Mouse (Mus musculus) embryo, embryonic 10.5 days (tissue): ENCODE results near the gene Col16a1.

Experiments used
- DNase-seq: peaks from one replicate; pipeline ENCODE4 v3.0.0-alpha.2; 2015; ENCODE audit warnings: low spot score

Gene Col16a1

DNA sequence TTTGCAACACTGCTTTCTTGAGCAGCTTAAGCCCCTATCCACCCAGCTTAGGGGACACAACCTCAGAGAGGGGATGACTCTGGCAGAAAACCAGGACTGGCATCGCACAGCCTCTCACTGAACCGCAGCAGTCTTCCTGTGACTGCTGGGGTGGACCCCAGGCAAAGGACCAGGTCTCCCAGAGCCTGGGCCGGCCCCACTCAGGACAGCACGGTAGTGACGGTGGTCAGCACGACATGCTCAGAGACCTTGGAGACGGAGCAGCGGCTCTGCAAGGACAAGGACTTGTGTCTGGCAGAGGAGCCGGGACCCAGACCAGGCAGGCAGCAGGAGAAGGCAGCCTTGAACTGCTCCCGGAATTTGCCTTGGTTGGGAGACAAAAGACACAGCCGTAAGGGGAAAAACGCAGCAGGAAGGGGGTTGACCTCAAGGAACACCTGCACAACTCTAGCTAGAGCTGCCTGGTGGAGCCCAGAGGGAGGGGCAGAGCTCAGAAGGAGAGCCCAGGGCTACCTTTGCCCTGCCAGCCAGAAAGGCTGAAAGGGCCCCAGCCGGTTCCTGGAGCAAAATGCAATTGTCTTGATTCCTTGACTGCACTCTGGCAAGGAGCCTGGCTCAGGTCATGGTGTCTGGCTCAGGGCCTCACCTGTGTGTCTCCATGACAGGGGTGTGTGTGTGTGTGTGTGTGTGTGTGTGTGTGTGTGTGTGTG, 83.2 kb downstream of the Col16a1 start:
- no peak for DNase-seq

DNA sequence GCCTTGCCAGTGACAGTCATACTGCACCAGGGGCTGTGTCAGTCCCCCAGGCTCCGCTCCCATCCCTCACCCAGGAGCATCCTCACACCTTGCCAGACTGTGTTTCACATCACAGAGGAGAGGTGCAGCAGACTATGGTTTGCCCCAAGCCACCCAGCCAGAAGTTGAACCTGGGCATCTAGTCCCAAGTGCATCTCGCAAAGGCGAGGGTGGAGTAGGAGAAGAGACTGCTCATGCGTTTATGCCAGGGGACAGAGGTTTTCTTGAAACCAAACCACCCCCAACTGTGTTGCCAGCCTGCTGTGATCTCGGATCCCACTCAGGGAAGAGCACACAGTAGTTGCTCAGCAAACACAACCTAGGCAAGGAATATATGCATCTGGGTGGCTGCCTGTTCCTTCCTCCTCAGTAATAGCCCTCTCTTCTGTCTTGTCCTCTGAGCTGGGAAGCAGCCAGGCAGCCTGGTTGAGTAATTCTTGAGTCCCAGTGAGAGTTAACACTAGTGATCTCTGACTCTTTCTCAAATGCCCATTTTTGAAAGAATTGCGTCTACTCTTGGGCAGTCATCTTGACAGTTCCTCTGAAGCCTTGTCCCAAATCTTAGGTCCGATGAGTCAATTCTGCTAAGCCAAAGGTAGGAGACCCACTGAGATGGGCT, 83.9 kb downstream of the Col16a1 start:
- no peak for DNase-seq

DNA sequence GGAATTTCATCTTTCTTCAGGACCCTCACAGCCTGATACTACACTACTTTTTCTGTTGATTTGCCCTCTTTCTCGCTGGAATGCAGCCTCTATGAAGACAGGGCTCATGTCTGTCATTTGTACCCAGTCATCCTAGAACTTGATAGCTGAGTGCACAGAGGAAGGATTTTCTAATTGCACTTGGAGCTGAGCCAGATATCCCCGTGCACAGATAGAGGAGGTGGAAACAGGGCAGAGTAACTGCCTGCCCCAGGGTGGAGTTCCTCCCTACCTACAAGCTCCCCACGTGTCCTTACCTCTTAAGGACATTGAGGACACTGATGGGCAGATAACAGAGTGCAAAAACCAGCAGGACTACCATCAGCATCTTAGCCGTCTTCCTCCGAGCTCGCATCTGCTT, 85.8 kb downstream of the Col16a1 start:
- DNase-seq: no peak

DNA sequence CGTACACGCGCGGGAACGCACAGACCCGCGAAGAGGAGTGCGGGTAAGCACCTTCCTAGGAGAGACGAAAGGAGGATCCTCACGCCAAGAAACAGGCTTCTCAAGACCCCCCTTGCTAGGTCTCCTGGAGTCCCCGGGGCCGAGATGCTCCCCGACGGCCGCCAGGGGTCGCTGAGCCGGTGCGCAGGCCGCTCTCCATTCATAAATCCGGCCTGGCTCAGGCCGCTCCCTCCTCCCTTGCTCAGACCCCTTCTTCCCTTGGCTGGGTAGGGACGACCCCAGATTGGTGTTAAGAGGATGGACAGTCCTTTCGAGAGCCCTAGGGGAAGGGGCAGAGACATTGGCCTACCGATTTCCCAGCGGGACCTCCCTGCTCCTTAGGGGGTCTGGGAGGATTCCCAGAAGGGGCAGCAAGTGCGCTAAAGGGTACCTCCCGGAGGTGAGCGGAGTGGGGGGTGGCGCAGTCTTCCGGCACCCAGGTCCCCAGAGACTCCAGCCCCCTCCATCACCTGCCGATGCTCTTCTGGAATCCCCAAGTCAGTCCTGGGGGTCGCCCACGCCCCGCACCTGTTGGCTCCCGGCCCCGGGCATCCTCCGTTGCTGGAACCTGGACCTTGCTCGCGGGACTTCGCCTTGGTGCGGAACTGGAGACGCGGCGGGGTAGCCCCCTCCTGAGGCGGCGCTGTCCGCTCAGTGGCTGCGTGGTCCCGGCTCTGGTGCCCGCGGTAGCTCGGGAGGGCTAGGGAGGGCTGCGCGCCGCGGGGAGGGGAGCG, 91.0 kb downstream of the Col16a1 start:
- peak; percentile 83 for DNase-seq

DNA sequence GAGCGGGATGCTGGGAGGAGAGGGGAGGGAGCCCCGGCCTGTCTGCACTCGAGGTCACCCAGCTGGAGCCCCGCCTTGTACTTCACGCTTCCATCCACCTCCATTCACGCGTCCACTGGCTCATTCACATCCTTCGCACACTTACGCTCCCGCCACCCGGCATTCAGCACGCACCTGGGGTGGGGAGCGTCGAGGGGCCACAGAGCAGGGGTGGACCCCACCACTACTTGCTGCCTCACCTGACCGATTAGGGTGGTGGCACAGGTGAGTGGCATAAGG, 91.5 kb downstream of the Col16a1 start, which contains the start of gene Hcrtr1:
Hcrtr1 (minus strand) TSS at position 146 of the 279 bp plus-strand sequence.
- DNase-seq: no peak

DNA sequence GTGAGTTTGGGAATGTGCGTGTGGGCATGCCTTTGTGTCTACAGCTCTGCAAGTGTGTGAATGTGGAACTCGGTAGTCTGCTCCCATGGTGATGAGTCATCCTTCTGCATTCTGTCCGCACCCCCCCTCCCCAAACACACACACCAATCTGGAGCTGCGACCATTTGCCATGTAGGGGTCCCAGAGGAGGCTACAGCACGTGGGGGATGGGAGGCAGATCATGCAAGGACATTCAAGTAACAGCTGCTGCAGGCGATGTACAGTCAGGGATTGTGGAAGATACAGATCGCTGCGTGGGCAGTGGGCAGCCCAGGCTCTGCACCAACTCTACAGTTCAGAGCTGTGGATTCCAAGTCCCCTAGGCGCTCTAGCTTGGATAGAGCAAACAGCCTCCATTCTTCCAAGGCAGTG, 93.4 kb downstream of the Col16a1 start:
- DNase-seq: no peak

DNA sequence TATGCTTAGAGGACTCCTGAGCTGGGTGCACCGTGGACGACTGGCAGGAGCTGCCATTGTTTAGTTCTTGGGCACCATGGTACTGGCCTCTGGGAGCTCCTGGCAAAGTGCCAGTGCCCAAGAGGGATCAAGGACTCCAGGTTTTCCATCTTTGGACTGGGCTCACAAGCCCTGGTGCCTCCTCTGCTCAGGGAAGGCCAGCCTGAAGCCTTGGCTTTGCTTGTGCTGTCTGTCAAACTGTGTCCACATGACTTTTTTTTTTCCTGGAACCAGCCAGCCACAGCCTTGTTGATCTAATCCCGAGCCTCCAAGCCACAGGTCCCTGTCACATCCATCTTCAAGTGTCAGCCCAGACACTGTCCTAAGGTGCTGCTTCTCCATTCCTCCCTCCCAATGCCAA, 94.1 kb downstream of the Col16a1 start:
- no peak for DNase-seq

DNA sequence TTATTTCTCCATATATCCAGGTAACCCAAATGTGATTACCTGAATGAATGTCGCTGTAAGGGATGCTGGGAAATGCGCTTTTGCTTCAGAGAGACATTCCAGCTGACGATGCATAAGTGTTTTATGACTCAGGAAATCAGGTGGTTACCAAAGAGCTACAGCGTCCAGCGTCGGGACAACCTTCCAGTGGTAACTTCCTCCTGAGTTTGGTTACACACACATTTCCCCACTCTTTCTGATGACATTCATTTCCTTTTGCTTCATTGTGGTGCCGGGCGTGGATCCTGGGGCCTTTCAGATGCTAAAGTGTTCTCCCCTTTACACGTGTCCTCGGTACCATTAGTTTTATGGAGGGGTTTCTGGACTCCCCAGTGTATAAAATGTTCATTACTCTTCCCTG, 100.8 kb downstream of the Col16a1 start:
- no peak for DNase-seq
